Comparison of ENCODE assay signal across 28 mouse cellular contexts in genomic region chr16:52055236-52055635, GRCm38 (mm10). TPM values are rescaled to one million over a fixed set of nuclear protein-coding genes. Genes with fewer than 3 reads are reported as not detected.
DNase-seq lines count a peak whose midpoint lies in the region; ATAC-seq and TF ChIP-seq lines count a peak whose summit lies in the region.
"Had no signal": no experiment of that assay in that cellular context is flagged by ENCODE, and none has a peak within 500 bp of the region (broad histone marks: within the 10 kb centered on the region; RNA-seq: fewer than 3 reads in every experiment).

No protein-coding gene starts in this region.

- WGBS in forebrain, embryonic 15.5 days = 53% methylated on average over 3 of the region's 3 CpGs
- WGBS in forebrain, embryonic 11.5 days = 81% methylated on average over 3 of the region's 3 CpGs

- in situ Hi-C loops in CH12.LX (cut with MboI; ENCODE audit: low pct_ligation_motif_present, low pct_unique_long_range_greater_than_20kb, low sequenced_read_pairs) = no loop called here

- H3K4me2 ChIP-seq in forebrain, embryonic 15.5 days (replicated peaks) = no peak overlapping the region
- no peak overlapping the region for H3K4me2 ChIP-seq in forebrain, embryonic 11.5 days (ENCODE audit: low read depth, low read length, severe bottlenecking)
- H3K4me2 ChIP-seq in CH12.LX (ENCODE audit: insufficient read depth, low read depth, poor library complexity, severe bottlenecking) = peak overlapping the region; percentile 18; the same call in 1 of the 2 replicates
- H3K4me2 ChIP-seq: hindbrain, embryonic 13.5 days; midbrain, embryonic 15.5 days; neural tube, embryonic 12.5 days had no signal

- dilution Hi-C loops in CH12.LX (cut with MboI; ENCODE audit: extremely low pct_ligation_motif_present, extremely low pct_unique_long_range_greater_than_20kb, low sequenced_read_pairs) = no loop called here

- no peak for TF ChIP-seq CTCF in CH12.LX (conservative IDR thresholded peaks at IDR 0.05 in 1 of 2, IDR thresholded peaks at IDR 0.05 in 1 of 2; ENCODE audit: low read depth in 2 of 2, low read length in 2 of 2)

- H3K9ac ChIP-seq in forebrain, embryonic 15.5 days (replicated peaks) = no peak overlapping the region
- no peak overlapping the region for H3K9ac ChIP-seq in forebrain, embryonic 11.5 days (ENCODE audit: low read length)
- H3K9ac ChIP-seq in CH12.LX (ENCODE audit: insufficient read depth, low read depth) = no peak overlapping the region
- H3K9ac ChIP-seq: hindbrain, embryonic 13.5 days; liver, embryonic 14.5 days; midbrain, embryonic 15.5 days; neural tube, embryonic 12.5 days had no signal

- H3K4me1 ChIP-seq in forebrain, embryonic 15.5 days = peaks cover 41% of the 10 kb centered on the region
- H3K4me1 ChIP-seq in forebrain, embryonic 11.5 days (replicated peaks; ENCODE audit: control insufficient read depth, insufficient read depth, low read length) = no peaks in the 10 kb centered on the region; the same call in 1 of the 2 replicates
- peaks cover 35% of the 10 kb centered on the region for H3K4me1 ChIP-seq in megakaryocyte, embryonic 14.5 days
- peaks cover 11 to 66% of the 10 kb centered on the region in 2 experiments for H3K4me1 ChIP-seq in CH12.LX (ENCODE audit: control insufficient read depth in 1 of 2, insufficient read depth in 2 of 2)

- no peak for TF ChIP-seq RAD21 in CH12.LX (IDR thresholded peaks at IDR 0.05; ENCODE audit: low read depth, low read length)

- H3K79me2 ChIP-seq in CH12.LX (replicated peaks; ENCODE audit: control insufficient read depth, extremely low read depth, insufficient read depth, poor library complexity, severe bottlenecking) = no peaks in the 10 kb centered on the region; the same call in 1 of the 2 replicates

- no peak for TF ChIP-seq POLR2A in CH12.LX (IDR thresholded peaks at IDR 0.05; ENCODE audit: low read depth, low read length)

- H3K4me3 ChIP-seq in forebrain, embryonic 15.5 days = no peak overlapping the region
- no peak overlapping the region for H3K4me3 ChIP-seq in forebrain, embryonic 11.5 days (ENCODE audit: low read depth, low read length)
- H3K4me3 ChIP-seq in megakaryocyte, embryonic 14.5 days (replicated peaks) = peak overlapping the region; percentile 33
- H3K4me3 ChIP-seq in CH12.LX (replicated peaks in 1 of 3; ENCODE audit: low read depth in 2 of 3, low read length in 2 of 3, poor library complexity in 1 of 3) = no peak overlapping the region
- H3K4me3 ChIP-seq: heart, embryonic 10.5 days; hindbrain, embryonic 13.5 days; layer of hippocampus, adult 2 months; midbrain, embryonic 10.5 days; midbrain, embryonic 15.5 days; neural tube, embryonic 12.5 days had no signal

- H3K27me3 ChIP-seq in forebrain, embryonic 15.5 days = no peaks in the 10 kb centered on the region
- no peaks in the 10 kb centered on the region for H3K27me3 ChIP-seq in forebrain, embryonic 11.5 days (ENCODE audit: control insufficient read depth, insufficient read depth, low read length)
- H3K27me3 ChIP-seq in megakaryocyte, embryonic 14.5 days (replicated peaks) = no peaks in the 10 kb centered on the region
- no peaks in the 10 kb centered on the region for H3K27me3 ChIP-seq in CH12.LX (replicated peaks)
- H3K27me3 ChIP-seq: hindbrain, embryonic 13.5 days; midbrain, embryonic 15.5 days; neural tube, embryonic 12.5 days; Patski had no signal

- no peaks in the 10 kb centered on the region for H3K9me3 ChIP-seq in forebrain, embryonic 15.5 days
- H3K9me3 ChIP-seq in forebrain, embryonic 11.5 days (ENCODE audit: control insufficient read depth, low read length) = no peaks in the 10 kb centered on the region
- no peaks in the 10 kb centered on the region for H3K9me3 ChIP-seq in megakaryocyte, embryonic 14.5 days
- no peaks in the 10 kb centered on the region for H3K9me3 ChIP-seq in CH12.LX (replicated peaks; ENCODE audit: low read length)
- H3K9me3 ChIP-seq: heart, embryonic 10.5 days; hindbrain, embryonic 13.5 days; midbrain, embryonic 10.5 days; midbrain, embryonic 15.5 days; neural tube, embryonic 12.5 days had no signal

- ATAC-seq in forebrain, embryonic 15.5 days (replicated peaks) = 0 out of 2 replicates have a peak, but pooled peaks have one; percentile 23
- no peak for ATAC-seq in forebrain, embryonic 11.5 days (replicated peaks; ENCODE audit: low FRiP score)
- no peak for ATAC-seq in megakaryocyte, adult 5-6 weeks (ENCODE audit: poor library complexity, severe bottlenecking)
- ATAC-seq: midbrain, embryonic 15.5 days; Patski had no signal

- 0 out of 2 replicates have a peak, but pooled peaks cover 2% of the 10 kb centered on the region for H3K36me3 ChIP-seq in forebrain, embryonic 15.5 days
- no peaks in the 10 kb centered on the region; the same call in 1 of the 2 replicates for H3K36me3 ChIP-seq in forebrain, embryonic 11.5 days (ENCODE audit: control insufficient read depth, insufficient read depth, low read length)
- peaks cover 19% of the 10 kb centered on the region for H3K36me3 ChIP-seq in megakaryocyte, embryonic 14.5 days (replicated peaks; ENCODE audit: low read length)
- peaks cover 0 to 30% of the 10 kb centered on the region in 2 experiments for H3K36me3 ChIP-seq in CH12.LX (replicated peaks in 1 of 2; ENCODE audit: control insufficient read depth in 1 of 2, insufficient read depth in 1 of 2, low read length in 1 of 2)
- H3K36me3 ChIP-seq: midbrain, embryonic 15.5 days; neural tube, embryonic 12.5 days had no signal

- no peak overlapping the region for H3K27ac ChIP-seq in forebrain, embryonic 15.5 days (replicated peaks)
- H3K27ac ChIP-seq in forebrain, embryonic 11.5 days (ENCODE audit: low read depth, low read length) = no peak overlapping the region
- H3K27ac ChIP-seq in CH12.LX (ENCODE audit: insufficient read depth, low read depth) = no peak overlapping the region
- H3K27ac ChIP-seq: heart, embryonic 10.5 days; hindbrain, embryonic 13.5 days; layer of hippocampus, adult 2 months; liver, embryonic 14.5 days; macrophage; midbrain, embryonic 10.5 days; midbrain, embryonic 15.5 days; neural tube, embryonic 12.5 days had no signal

- no peak for TF ChIP-seq EP300 in CH12.LX (IDR thresholded peaks at IDR 0.05; ENCODE audit: low read length)

- no peak for DNase-seq in forebrain, embryonic 11.5 days (ENCODE audit: low spot score)
- DNase-seq in CH12.LX (ENCODE audit: extremely low read depth) = no peak
- DNase-seq in naive thymus-derived CD4-positive, alpha-beta T cell, adult 2 months (ENCODE audit: low read depth) = peak; percentile 58
- no peak for DNase-seq in left cerebral cortex, adult 11 months (ENCODE audit: low spot score)
- DNase-seq: adrenal gland, postnatal 25 days; cerebellum, adult 2 months; cerebellum, postnatal 36 days; heart, postnatal 4 days; kidney, adult 18-20 months; kidney, postnatal 36 days; left cerebral cortex, postnatal 4 days; lung, adult 2 months; lung, postnatal 10 days; right cerebral cortex, adult 18-20 months; thymus, adult 2 months; thymus, postnatal 36 days had no signal

TF ChIP-seq in CH12.LX, 34 proteins besides CTCF, POLR2A, EP300 and RAD21:
- TF ChIP-seq MYC (IDR thresholded peaks at IDR 0.05; ENCODE audit: low read depth, low read length) (no peak), ETS1 (conservative IDR thresholded peaks at IDR 0.05; ENCODE audit: low read depth, low read length) (no peak), NELFE (IDR thresholded peaks at IDR 0.05; ENCODE audit: low read depth, low read length) (no peak), PAX5 (IDR thresholded peaks at IDR 0.05; ENCODE audit: low read length) (no peak), ZMIZ1 (IDR thresholded peaks at IDR 0.05; ENCODE audit: low read depth, low read length) (no peak), MAZ (IDR thresholded peaks at IDR 0.05; ENCODE audit: low read depth, low read length) (no peak), ELF1 (IDR thresholded peaks at IDR 0.05; ENCODE audit: low read depth, low read length) (no peak), USF1 (IDR thresholded peaks at IDR 0.05; ENCODE audit: low read depth, low read length) (no peak), MAX (IDR thresholded peaks at IDR 0.05; ENCODE audit: low read length) (no peak), ZNF384 (IDR thresholded peaks at IDR 0.05; ENCODE audit: low read depth, low read length) (no peak), JUN (IDR thresholded peaks at IDR 0.05; ENCODE audit: insufficient read depth, low read depth, low read length) (no peak), CHD1 (IDR thresholded peaks at IDR 0.05; ENCODE audit: low read depth, low read length) (no peak), JUND (conservative IDR thresholded peaks at IDR 0.05; ENCODE audit: low read depth, low read length) (no peak), POLR2AphosphoS2 (IDR thresholded peaks at IDR 0.05; ENCODE audit: low read depth, low read length) (no peak), IRF4 (IDR thresholded peaks at IDR 0.05; ENCODE audit: low read depth, low read length) (no peak), USF2 (conservative IDR thresholded peaks at IDR 0.05; ENCODE audit: low read depth, low read length) (no peak), UBTF (IDR thresholded peaks at IDR 0.05; ENCODE audit: low read depth, low read length) (no peak), SIN3A (IDR thresholded peaks at IDR 0.05; ENCODE audit: low read length) (no peak), TBP (conservative IDR thresholded peaks at IDR 0.05; ENCODE audit: low read depth, low read length) (no peak)

RNA-seq across cellular contexts. Expression of gene Cblb, which starts 24.2 kb away (rescaled TPM):
- 19.0 TPM in 2 replicates for polyA plus RNA-seq in forebrain, embryonic 15.5 days (2015; fragmentation: Nextera tagmentation; extraction: Ambion mirVana)
- 41.9 and 42.9 TPM in 2 replicates for polyA plus RNA-seq in forebrain, embryonic 11.5 days (2014; fragmentation: Nextera tagmentation; extraction: Ambion mirVana)
- 0.43 and 1.2 TPM in 2 replicates for polyA plus RNA-seq in megakaryocyte, embryonic 14.5 days (2012; ENCODE audit: insufficient read depth, low replicate concordance)
- total RNA-seq in megakaryocyte, adult 5-6 weeks (2015) = 21.0 and 24.3 TPM in 2 replicates
- 8.8 and 13.5 TPM in 2 replicates for total RNA-seq in megakaryocyte, adult 5-6 weeks (2017)
- total RNA-seq in CH12.LX (2012; rRNA removed) (3.5 and 3.8 TPM in 2 replicates), CH12.LX (2014; rRNA removed) (5.4 and 6.3 TPM in 2 replicates)
- polyA plus RNA-seq in CH12.LX (2012; ENCODE audit: insufficient read length, low read depth) = 16.5 and 18.9 TPM in 2 replicates
